Comparison of ENCODE assay signal across 11 mouse cellular contexts in genomic region chr11:112982165-112982801, GRCm38 (mm10).
DNase-seq lines count a peak whose midpoint lies in the region; ATAC-seq and TF ChIP-seq lines count a peak whose summit lies in the region.
"Had no signal": no experiment of that assay in that cellular context is flagged by ENCODE, and none has a peak within 500 bp of the region (broad histone marks: within the 10 kb centered on the region; RNA-seq: fewer than 3 reads in every experiment).

No protein-coding gene starts in this region.

- no peak for DNase-seq in lung, postnatal 0 days (ENCODE audit: low spot score)
- no peak for DNase-seq in lung, postnatal 4 days
- peak; percentile 91 for DNase-seq in forebrain, embryonic 14.5 days (ENCODE audit: low spot score)
- peak; percentile 51 for DNase-seq in midbrain, embryonic 10.5 days (ENCODE audit: low spot score)
- peak; percentile 96 for DNase-seq in retina, postnatal 1 day
- no peak for DNase-seq in frontal cortex, postnatal 36 days (ENCODE audit: low spot score in 2 of 2)
- no peak for DNase-seq in right cerebral cortex, postnatal 25 days
- DNase-seq: cerebellum, adult 9-10 months; kidney, postnatal 14 days had no signal

- no peak for TF ChIP-seq CTCF in lung, postnatal 0 days (IDR thresholded peaks at IDR 0.05)

- WGBS in lung, postnatal 0 days: 50% methylated on average over 11 of the region's 11 CpGs
- 9% methylated on average over 11 of the region's 11 CpGs for WGBS in forebrain, embryonic 14.5 days
- 72% methylated on average over 11 of the region's 11 CpGs for WGBS in midbrain, embryonic 10.5 days

- peak; percentile 18; the same call in 1 of the 2 replicates for ATAC-seq in lung, postnatal 0 days
- ATAC-seq in forebrain, embryonic 14.5 days: peak; percentile 91
- ATAC-seq in megakaryocyte progenitor cell, adult 5-6 weeks (replicated peaks; ENCODE audit: poor library complexity): no peak

- no peak overlapping the region for H3K4me2 ChIP-seq in lung, postnatal 0 days (replicated peaks; ENCODE audit: low read depth, low read length)
- peak overlapping the region; percentile 33 for H3K4me2 ChIP-seq in forebrain, embryonic 14.5 days (ENCODE audit: low read length)
- H3K4me2 ChIP-seq: limb, embryonic 15.5 days had no signal

- H3K27me3 ChIP-seq in lung, postnatal 0 days (replicated peaks; ENCODE audit: insufficient read depth, low read length): no peaks in the 10 kb centered on the region
- no peaks in the 10 kb centered on the region for H3K27me3 ChIP-seq in forebrain, embryonic 14.5 days (replicated peaks; ENCODE audit: control insufficient read depth, insufficient read depth, low read length)
- peaks cover 27% of the 10 kb centered on the region for H3K27me3 ChIP-seq in midbrain, embryonic 10.5 days (ENCODE audit: low read depth, poor library complexity, severe bottlenecking)
- H3K27me3 ChIP-seq: limb, embryonic 15.5 days had no signal

- H3K9me3 ChIP-seq in lung, postnatal 0 days (ENCODE audit: low read length): no peaks in the 10 kb centered on the region
- H3K9me3 ChIP-seq in forebrain, embryonic 14.5 days (replicated peaks; ENCODE audit: control insufficient read depth, low read length): no peaks in the 10 kb centered on the region
- H3K9me3 ChIP-seq in midbrain, embryonic 10.5 days (replicated peaks): no peaks in the 10 kb centered on the region
- H3K9me3 ChIP-seq: limb, embryonic 15.5 days had no signal

- H3K27ac ChIP-seq in lung, postnatal 0 days (ENCODE audit: low read length): no peak overlapping the region
- H3K27ac ChIP-seq in forebrain, embryonic 14.5 days (ENCODE audit: low read depth, low read length): peak overlapping the region; percentile 83
- peak overlapping the region; percentile 83 for H3K27ac ChIP-seq in midbrain, embryonic 10.5 days (replicated peaks)
- H3K27ac ChIP-seq: limb, embryonic 15.5 days had no signal

- no peak overlapping the region for H3K9ac ChIP-seq in lung, postnatal 0 days (replicated peaks; ENCODE audit: low read depth)
- no peak overlapping the region; the same call in 1 of the 2 replicates for H3K9ac ChIP-seq in forebrain, embryonic 14.5 days (ENCODE audit: low read length)
- H3K9ac ChIP-seq: limb, embryonic 15.5 days had no signal

- no peaks in the 10 kb centered on the region; the same call in none of the 2 replicates for H3K4me1 ChIP-seq in lung, postnatal 0 days (ENCODE audit: insufficient read depth, low read depth, low read length)
- peaks cover 33% of the 10 kb centered on the region for H3K4me1 ChIP-seq in forebrain, embryonic 14.5 days (ENCODE audit: control insufficient read depth, insufficient read depth, low read length)
- H3K4me1 ChIP-seq in midbrain, embryonic 10.5 days: peaks cover 43% of the 10 kb centered on the region

- no peaks in the 10 kb centered on the region for H3K36me3 ChIP-seq in lung, postnatal 0 days (ENCODE audit: insufficient read depth, low read length)
- H3K36me3 ChIP-seq in forebrain, embryonic 14.5 days (ENCODE audit: control insufficient read depth, insufficient read depth, low read length): no peaks in the 10 kb centered on the region
- no peaks in the 10 kb centered on the region for H3K36me3 ChIP-seq in midbrain, embryonic 10.5 days
- H3K36me3 ChIP-seq: limb, embryonic 15.5 days had no signal

- TF ChIP-seq EP300 in lung, postnatal 0 days (IDR thresholded peaks at IDR 0.05): no peak

- no peak overlapping the region for H3K4me3 ChIP-seq in lung, postnatal 0 days (ENCODE audit: low read depth, low read length)
- H3K4me3 ChIP-seq in forebrain, embryonic 14.5 days (ENCODE audit: low read depth, low read length): no peak overlapping the region
- H3K4me3 ChIP-seq in midbrain, embryonic 10.5 days: no peak overlapping the region
- H3K4me3 ChIP-seq: limb, embryonic 15.5 days had no signal

Comparison
In these comparisons a context has a peak if more than half of its experiments do, and no peak if none do; other contexts are left out.
1. DNase-seq: peak in forebrain, embryonic 14.5 days (single experiment), midbrain, embryonic 10.5 days (single experiment) and retina, postnatal 1 day (single experiment); none in lung, postnatal 0 days (single experiment), lung, postnatal 4 days (0 of 2), frontal cortex, postnatal 36 days (0 of 2) and right cerebral cortex, postnatal 25 days (single experiment).